In genomic region chr8:93278176-93278805, GRCm38 (mm10) we compare ENCODE assay signal across 20 mouse cellular contexts. TPM values are rescaled to one million over a fixed set of nuclear protein-coding genes. Genes with fewer than 3 reads are reported as not detected.
DNase-seq lines count a peak whose midpoint lies in the region.
"Had no signal": no experiment of that assay in that cellular context is flagged by ENCODE, and none has a peak within 500 bp of the region (broad histone marks: within the 10 kb centered on the region; RNA-seq: fewer than 3 reads in every experiment).

No protein-coding gene starts in this region.

- intact Hi-C loops in left cerebral cortex, postnatal 14 days (cut with DNase I) = no loop called here

- peak; percentile 36 to 58 for DNase-seq in kidney, adult 8-10 months
- DNase-seq in kidney, postnatal 14 days = no peak
- peak; percentile 23 to 47 for DNase-seq in left cerebral cortex, postnatal 14 days (ENCODE audit: low spot score in 2 of 2)
- DNase-seq in left cerebral cortex, adult 11 months (ENCODE audit: low spot score) = no peak
- peak; percentile 45 to 55 for DNase-seq in right cerebral cortex, postnatal 10 days (ENCODE audit: low spot score in 2 of 2)
- DNase-seq in right cerebral cortex, postnatal 14 days = no peak
- no peak for DNase-seq in embryo, embryonic 10.5 days (ENCODE audit: low spot score)
- DNase-seq: adrenal gland, adult 2 months; cerebellum, adult 11-12 months; cerebellum, postnatal 10 days; gastrocnemius, adult 2 months; layer of hippocampus, postnatal 36 days; lung, postnatal 4 days; right cerebral cortex, postnatal 25 days; thymus, postnatal 25 days had no signal

RNA-seq across cellular contexts. Expression of gene Ces1f, which starts 1.3 kb away (rescaled TPM):
- not detected for total RNA-seq in left cerebral cortex, postnatal 14 days (2021)
- total RNA-seq: layer of hippocampus, postnatal 36 days; left cerebral cortex, postnatal 36 days; megakaryocyte-erythroid progenitor cell, adult 5-6 weeks; neutrophil, adult 5-6 weeks had no signal

RNA-seq across cellular contexts. Expression of gene Ces1e, which starts 48.9 kb away (rescaled TPM):
- total RNA-seq in left cerebral cortex, postnatal 14 days (2021) = not detected
- total RNA-seq: layer of hippocampus, postnatal 36 days; left cerebral cortex, postnatal 36 days; megakaryocyte-erythroid progenitor cell, adult 5-6 weeks; MEL; neutrophil, adult 5-6 weeks had no signal

RNA-seq across cellular contexts. Expression of gene Ces1g, which starts 58.8 kb away (rescaled TPM):
- not detected for total RNA-seq in left cerebral cortex, postnatal 14 days (2021)
- total RNA-seq: gastrocnemius, adult 2 months; heart, postnatal 25 days; layer of hippocampus, postnatal 36 days; left cerebral cortex, postnatal 36 days; megakaryocyte-erythroid progenitor cell, adult 5-6 weeks; MEL; neutrophil, adult 5-6 weeks had no signal

Comparison
In these comparisons a context has a peak if more than half of its experiments do, and no peak if none do; other contexts are left out.
1. DNase-seq: peak in kidney, adult 8-10 months (2 of 2), left cerebral cortex, postnatal 14 days (2 of 2) and right cerebral cortex, postnatal 10 days (2 of 2); none in kidney, postnatal 14 days (single experiment), left cerebral cortex, adult 11 months (single experiment), right cerebral cortex, postnatal 14 days (single experiment) and embryo, embryonic 10.5 days (single experiment).